Mouse (Mus musculus) forebrain, embryonic 11.5 days (tissue): ENCODE data around the gene Ddx3x. TPM values are rescaled to one million over a fixed set of nuclear protein-coding genes. Genes with fewer than 3 reads are reported as not detected.
"Not testable (repeated sequence)": the region's sequence is repeated elsewhere in the genome, so short reads cannot be mapped to it uniquely, and the experiment has no call there.

Experiments
- ATAC-seq: fragments of 200-750 bp; cut with Nextera tagmentation; replicated peaks from 2 replicates; pipeline ENCODE4 v1.8.0; 2017; ENCODE audit warnings: moderate TSS enrichment; ENCODE audit not compliant: low FRiP score
- DNase-seq: peaks from one replicate; pipeline ENCODE4 v3.0.0-alpha.2; 2017; ENCODE audit warnings: low spot score
- H3K27ac ChIP-seq: fragments of 300-500 bp; sonication (generic); 2 replicates; pipeline ENCODE4 v1.5.1; 2014; ENCODE audit warnings: low read depth, low read length
- H3K27me3 ChIP-seq: fragments of 300-500 bp; sonication (generic); 2 replicates; pipeline ENCODE4 v1.6.1; 2014; ENCODE audit warnings: mild to moderate bottlenecking, low read length, mixed read lengths; ENCODE audit not compliant: control insufficient read depth, insufficient read depth
- H3K36me3 ChIP-seq: fragments of 300-500 bp; sonication (generic); 2 replicates; pipeline ENCODE4 v1.6.1; 2014; ENCODE audit warnings: mild to moderate bottlenecking, low read length, moderate library complexity, mixed read lengths; ENCODE audit not compliant: control insufficient read depth, insufficient read depth
- H3K4me1 ChIP-seq: fragments of 300-500 bp; sonication (generic); replicated peaks from 2 replicates; pipeline ENCODE4 v1.6.1; 2014; ENCODE audit warnings: low read length, mixed read lengths; ENCODE audit not compliant: control insufficient read depth, insufficient read depth
- H3K4me2 ChIP-seq: fragments of 300-500 bp; sonication (generic); 2 replicates; pipeline ENCODE4 v1.6.1; 2014; ENCODE audit warnings: low read depth, mild to moderate bottlenecking, low read length, moderate library complexity, mixed read lengths; ENCODE audit not compliant: severe bottlenecking
- H3K4me3 ChIP-seq: fragments of 300-500 bp; sonication (generic); 2 replicates; pipeline ENCODE4 v1.5.1; 2014; ENCODE audit warnings: low read depth, low read length
- H3K9ac ChIP-seq: fragments of 300-500 bp; sonication (generic); 2 replicates; pipeline ENCODE4 v1.6.1; 2014; ENCODE audit warnings: low read length
- H3K9me3 ChIP-seq: fragments of 300-500 bp; sonication (generic); 2 replicates; pipeline ENCODE4 v1.6.1; 2016; ENCODE audit warnings: low read length, mixed read lengths; ENCODE audit not compliant: control insufficient read depth
- WGBS: fragments of 180-500 bp; shearing (Covaris S2); extraction: QIAGEN DNeasy Blood & Tissue Kit; methylation state at CpG from one replicate; pipeline ENCODE4 v1.1.7; 2014; 5-methylcytosine and 5-hydroxymethylcytosine counted together
- polyA plus RNA-seq: library from polyadenylated mRNA; unstranded; fragments of >200 nt; fragmentation: Nextera tagmentation; extraction: Ambion mirVana; gene quantifications from 2 replicates; pipeline ENCODE4 v1.2.1, GENCODE M21; 2014

Ddx3x gene
- polyA plus RNA-seq, 1 experiment from 2014 or later, result 198 TPM

- ATAC-seq, result peak; percentile 42
Observed at GRCm38 (mm10) chrX:13295229-13295571, 14.4 kb downstream of the Ddx3x start.

GRCm38 (mm10) chrX:13296241-13296640 lies 15.5 kb downstream of the Ddx3x start:
- not testable (repeated sequence) for H3K4me2 ChIP-seq, ATAC-seq, H3K27me3 ChIP-seq, H3K9me3 ChIP-seq, H3K9ac ChIP-seq, H3K4me3 ChIP-seq, H3K36me3 ChIP-seq, H3K27ac ChIP-seq, DNase-seq, H3K4me1 ChIP-seq
- WGBS, result 29% methylated on average over 4 of the region's 4 CpGs

More at GRCm38 (mm10) chrX:13295229-13295571, 14.4 kb downstream of the Ddx3x start:
- Histone ChIP-seq H3K27me3 (no peaks in the 10 kb centered on the region), H3K9ac (no peak overlapping the region), H3K36me3 (peaks cover 7% of the 10 kb centered on the region; the same call in 1 of the 2 replicates), H3K4me1 (no peaks in the 10 kb centered on the region), H3K9me3 (no peaks in the 10 kb centered on the region), H3K4me3 (no peak overlapping the region), H3K4me2 (no peak overlapping the region), H3K27ac (no peak overlapping the region)
- no peak for DNase-seq

- no peak for ATAC-seq
- Histone ChIP-seq H3K36me3 (no peaks in the 10 kb centered on the region), H3K9ac (no peak overlapping the region), H3K9me3 (no peaks in the 10 kb centered on the region), H3K27ac (no peak overlapping the region), H3K4me3 (no peak overlapping the region), H3K4me1 (no peaks in the 10 kb centered on the region), H3K27me3 (no peaks in the 10 kb centered on the region), H3K4me2 (no peak overlapping the region)
- 72% methylated on average over 3 of the region's 3 CpGs for WGBS
- no peak for DNase-seq
Observed at GRCm38 (mm10) chrX:13306190-13306589, 25.4 kb downstream of the Ddx3x start.

- no peaks in the 10 kb centered on the region for H3K9me3 ChIP-seq
- DNase-seq, result no peak
- no peaks in the 10 kb centered on the region for H3K27me3 ChIP-seq
- H3K36me3 ChIP-seq, result no peaks in the 10 kb centered on the region
- H3K4me2 ChIP-seq, result no peak overlapping the region
- WGBS, result 84% methylated on average over 4 of the region's 4 CpGs
- no peak overlapping the region for H3K9ac ChIP-seq
- H3K4me3 ChIP-seq, result no peak overlapping the region
- no peaks in the 10 kb centered on the region for H3K4me1 ChIP-seq
- no peak for ATAC-seq
- H3K27ac ChIP-seq, result no peak overlapping the region
Observed at GRCm38 (mm10) chrX:13311396-13311795, 30.6 kb downstream of the Ddx3x start.

GRCm38 (mm10) chrX:13329611-13330010 lies 48.8 kb downstream of the Ddx3x start:
- WGBS, result 83% methylated on average over 7 of the region's 7 CpGs
- Histone ChIP-seq H3K4me2 (no peak overlapping the region), H3K36me3 (no peaks in the 10 kb centered on the region), H3K4me3 (no peak overlapping the region), H3K27ac (no peak overlapping the region), H3K4me1 (no peaks in the 10 kb centered on the region), H3K9me3 (no peaks in the 10 kb centered on the region), H3K27me3 (no peaks in the 10 kb centered on the region), H3K9ac (no peak overlapping the region)
- DNase-seq, result no peak
- no peak for ATAC-seq

Other genes starting within 250 kb of the Ddx3x start
- 64.2 and 76.0 TPM in 2 replicates for gene Usp9x, start 209.5 kb upstream of the Ddx3x start, polyA plus RNA-seq
- 0.04 TPM in 1 of 2 replicates, not detected in the other for gene Nyx, start 185.1 kb downstream of the Ddx3x start, polyA plus RNA-seq